Mouse (Mus musculus) testis, adult 2 months (tissue): ENCODE measurements around the gene Cdkn2c.

Experiments used
- CTCF ChIP-seq: fragments of 200-500 bp; IDR thresholded peaks from 2 replicates; pipeline ENCODE4 v1.5.1; 2012; ENCODE audit warnings: low read depth, mild to moderate bottlenecking, inconsistent platforms, low read length, moderate library complexity; ENCODE audit not compliant: control insufficient read depth, insufficient read depth, insufficient replicate concordance
- POLR2A ChIP-seq: fragments of 200-500 bp; IDR thresholded peaks from 2 replicates; pipeline ENCODE4 v1.6.1; 2012; ENCODE audit warnings: low read depth, mild to moderate bottlenecking, inconsistent platforms, low read length, moderate library complexity; ENCODE audit not compliant: control insufficient read depth

GRCm38 (mm10) chr4:109612596-109612995 lies 54.4 kb downstream of the Cdkn2c start:
- no peak for TF ChIP-seq POLR2A
- TF ChIP-seq CTCF: no peak
